Mouse (Mus musculus) embryonic stem cell, embryonic (primary cell): ENCODE measurements at regions not wholly inside any gene's neighbourhood (a gene's known extent, or its start where the extent isn't known, plus 50 kb on each side); places are given as distances from the start of the nearest gene placed in this dataset.

Source experiments
- CTCF ChIA-PET, 4 experiments: fragments of 300-600 bp in 2 of 4; fragments of 350-600 bp in 2 of 4; sonication (Branson Sonifier 250); formaldehyde crosslinking; loops; one replicate each; lab custom pipeline; 2022; ENCODE audit warnings: inconsistent platforms in 2 of 4; lab: Charles Lee
- POLR2A ChIA-PET, 4 experiments: fragments of 300-600 bp in 2 of 4; fragments of 350-600 bp in 2 of 4; sonication (Branson Sonifier 250); formaldehyde crosslinking; loops; one replicate each; lab custom pipeline; 2022; ENCODE audit warnings: antibody characterized with exemption in 4 of 4, inconsistent platforms in 1 of 4; lab: Charles Lee

- ChIA-PET POLR2A (interaction anchor here in 2 of 4 experiments (0.6 to 2.4 kb wide), 6 partner anchors 9 to 98 kb away, joined by 3 to 9 read pairs (median 4); no protein-coding TSS in a partner anchor), CTCF (interaction anchor here in 3 of 4 experiments (0.5 to 1.7 kb wide), 8 partner anchors 9 to 695 kb away, joined by 3 to 16 read pairs (median 4); no protein-coding TSS in a partner anchor)
Observed at GRCm38 (mm10) chr17:83912421-83912820, 64.7 kb upstream of the Haao start.

GRCm38 (mm10) chr17:83908811-83909210 is 61.0 kb upstream of the Haao start:
- ChIA-PET CTCF (interaction anchor here in 2 of 4 experiments (1.0 to 1.2 kb wide), 2 partner anchors 332 to 547 kb away, joined by 3 read pairs; no protein-coding TSS in a partner anchor), POLR2A (no interaction called here)

GRCm38 (mm10) chr17:83907538-83907937 is 59.8 kb upstream of the Haao start:
- ChIA-PET CTCF (interaction anchor here in 2 of 4 experiments (0.5 to 0.9 kb wide), 2 partner anchors 34 to 100 kb away, joined by 3 read pairs; no protein-coding TSS in a partner anchor), POLR2A (interaction anchor here in 1 of 4 experiments (1.3 kb wide), 1 partner anchor 11 kb away, joined by 3 read pairs; no protein-coding TSS in a partner anchor)

- ChIA-PET CTCF (interaction anchor here in 2 of 4 experiments (0.5 to 0.9 kb wide), 2 partner anchors 34 to 99 kb away, joined by 3 read pairs; no protein-coding TSS in a partner anchor), POLR2A (interaction anchor here in 2 of 4 experiments (1.2 to 1.3 kb wide), 2 partner anchors 10 to 31 kb away, joined by 3 read pairs; no protein-coding TSS in a partner anchor)
Observed at GRCm38 (mm10) chr17:83906751-83907537, 59.2 kb upstream of the Haao start.

GRCm38 (mm10) chr17:83903467-83903866 is 55.7 kb upstream of the Haao start:
- POLR2A ChIA-PET, result interaction anchor here in 3 of 4 experiments (0.6 to 1.8 kb wide), 19 partner anchors 9 to 287 kb away, joined by 3 to 9 read pairs (median 3); no protein-coding TSS in a partner anchor
- CTCF ChIA-PET, result interaction anchor here (0.5 to 2.5 kb wide), 86 partner anchors 9 to 578 kb away, joined by 3 to 16 read pairs (median 4); partner anchors contain the start of gene Zfp36l2 (in 1 of the 4)

- POLR2A ChIA-PET, result interaction anchor here in 2 of 4 experiments (1.2 to 1.8 kb wide), 6 partner anchors 10 to 236 kb away, joined by 3 to 9 read pairs (median 4); no protein-coding TSS in a partner anchor
- CTCF ChIA-PET, result interaction anchor here in 3 of 4 experiments (0.6 to 2.5 kb wide), 34 partner anchors 8 to 622 kb away, joined by 3 to 16 read pairs (median 5); no protein-coding TSS in a partner anchor
Observed at GRCm38 (mm10) chr17:83902523-83902922, 54.8 kb upstream of the Haao start.

GRCm38 (mm10) chr17:83902091-83902490 is 54.3 kb upstream of the Haao start:
- ChIA-PET CTCF (interaction anchor here in 3 of 4 experiments (0.5 to 2.5 kb wide), 15 partner anchors 10 to 947 kb away, joined by 3 to 16 read pairs (median 5); no protein-coding TSS in a partner anchor), POLR2A (interaction anchor here in 1 of 4 experiments (1.3 kb wide), 1 partner anchor 52 kb away, joined by 3 read pairs; no protein-coding TSS in a partner anchor)

GRCm38 (mm10) chr17:83899588-83900152 is 51.9 kb upstream of the Haao start:
- ChIA-PET CTCF (interaction anchor here in 2 of 4 experiments (1.5 to 3.7 kb wide), 2 partner anchors 27 to 129 kb away, joined by 3 to 14 read pairs; no protein-coding TSS in a partner anchor), POLR2A (interaction anchor here in 2 of 4 experiments (0.8 to 1.1 kb wide), 4 partner anchors 11 to 452 kb away, joined by 3 read pairs; no protein-coding TSS in a partner anchor)

- ChIA-PET POLR2A (interaction anchor here in 1 of 4 experiments (1.1 kb wide), 1 partner anchor 38 kb away, joined by 3 read pairs; no protein-coding TSS in a partner anchor), CTCF (interaction anchor here in 3 of 4 experiments (0.6 to 3.7 kb wide), 3 partner anchors 28 to 141 kb away, joined by 3 to 14 read pairs (median 4); no protein-coding TSS in a partner anchor)
Observed at GRCm38 (mm10) chr17:83898531-83898930, 50.8 kb upstream of the Haao start.
